Mouse (Mus musculus): Measurements from ENCODE around the gene Rapsn.

GRCm38 (mm10) chr2:91018061-91018788 lies 17.2 kb upstream of the Rapsn start:
- TF ChIP-seq POLR2A (IDR thresholded peaks at IDR 0.05; ENCODE audit: borderline replicate concordance, insufficient read depth, low read length) (no peak), CTCF (IDR thresholded peaks at IDR 0.05; ENCODE audit: borderline replicate concordance, insufficient read depth, low read depth, low read length) (peak; percentile 47)
